Mouse (Mus musculus): ENCODE data around the gene Prn.

Gene Prn

DNA sequence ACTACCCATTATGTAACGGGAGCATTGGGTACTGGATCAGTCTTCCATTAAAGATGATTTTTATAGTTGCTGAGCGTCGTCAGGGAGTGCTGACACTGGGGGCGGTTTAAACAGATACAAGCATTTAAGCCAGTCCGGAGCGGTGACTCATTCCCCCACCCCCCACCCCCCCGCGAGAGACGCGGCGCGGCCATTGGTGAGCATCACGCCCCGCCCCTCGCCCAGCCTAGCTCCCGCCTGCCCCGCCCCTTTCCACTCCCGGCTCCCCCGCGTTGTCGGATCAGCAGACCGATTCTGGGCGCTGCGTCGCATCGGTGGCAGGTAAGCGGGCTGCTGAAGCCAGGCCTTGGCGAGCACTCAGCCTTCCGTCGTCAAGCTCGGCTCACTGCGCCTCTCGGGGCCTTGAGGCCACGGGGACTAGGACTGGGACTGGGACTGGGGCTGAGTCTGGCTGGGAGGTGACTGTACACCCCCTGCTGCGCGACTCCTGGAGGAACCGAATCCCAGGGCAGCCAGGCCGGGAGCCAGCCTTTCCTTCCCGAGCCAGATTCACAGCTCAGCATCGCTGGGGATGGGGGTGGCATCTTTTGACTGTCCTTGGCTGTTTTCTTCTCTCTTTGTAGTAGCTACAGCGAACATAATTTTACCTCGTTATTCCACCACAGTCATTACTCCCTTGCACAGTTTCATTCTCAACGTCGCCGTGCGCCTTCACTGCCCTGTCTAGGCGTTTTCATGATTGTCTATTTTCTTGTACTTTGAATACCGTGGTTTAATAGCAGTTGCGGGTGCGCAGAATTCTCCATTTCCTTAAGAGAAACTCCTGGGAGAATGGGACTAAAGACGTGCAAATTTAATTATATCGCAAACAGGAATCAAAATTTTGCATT, at the start of gene Prn, which contains the start of gene Prnp:
Gene Prn (plus strand): TSS at position 275 of the 890 bp plus-strand sequence.
Gene Prnp (plus strand): TSS at position 246 of the 890 bp plus-strand sequence.
- peak; percentile 80 for DNase-seq (ENCODE audit: low read depth)

DNA sequence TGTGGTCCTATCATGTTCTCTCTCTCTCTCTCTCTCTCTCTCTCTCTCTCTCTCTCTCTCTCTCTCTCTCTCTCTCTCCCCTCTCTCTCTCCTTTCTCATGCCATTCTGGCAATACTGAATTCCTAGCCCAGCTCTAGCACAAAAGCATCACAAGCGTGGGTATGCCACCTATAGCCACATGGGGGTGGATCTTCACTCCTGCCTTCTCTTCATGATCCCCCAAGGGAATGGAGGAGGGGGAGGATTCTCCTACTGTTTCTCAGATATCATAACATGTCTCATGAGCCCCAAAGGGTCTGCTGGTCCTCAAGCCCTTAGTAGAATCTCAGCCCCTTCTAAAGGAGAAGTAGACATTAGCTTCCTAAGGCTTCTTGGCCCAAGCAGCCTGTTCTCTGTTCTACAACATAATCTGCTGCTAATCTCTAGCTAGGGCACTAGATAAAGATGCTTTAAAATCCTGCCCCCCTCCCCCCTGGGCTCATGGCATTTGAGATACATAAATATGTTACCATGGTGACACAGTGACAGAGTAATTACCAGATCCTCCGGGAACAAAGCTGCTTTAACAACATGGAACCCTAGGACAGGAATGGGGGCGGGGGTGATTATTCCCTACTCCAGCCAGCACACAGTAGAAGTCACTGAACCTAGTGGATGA, 47.0 kb upstream of the Prn start:
- DNase-seq (ENCODE audit: low read depth), result no peak

DNA sequence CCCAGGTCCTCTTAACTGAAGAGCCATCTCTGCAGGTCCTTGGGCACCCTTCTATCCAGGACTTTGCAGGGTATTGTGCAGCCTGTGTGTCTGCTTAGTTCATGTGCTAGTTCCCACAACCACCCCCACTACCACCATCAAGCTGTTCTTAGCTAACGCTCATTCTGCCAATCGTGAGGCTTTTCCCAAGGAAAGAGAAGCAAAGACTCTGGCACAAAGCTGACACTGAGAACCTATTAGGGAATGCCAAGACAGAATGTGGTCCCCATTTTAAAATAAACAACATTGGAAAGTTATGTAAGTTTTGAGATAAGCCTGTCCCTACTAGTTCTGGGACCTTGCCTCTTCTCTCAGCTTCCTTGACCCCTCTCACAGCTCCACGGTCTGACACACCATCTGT, 46.3 kb upstream of the Prn start:
- DNase-seq (ENCODE audit: low read depth), result no peak

DNA sequence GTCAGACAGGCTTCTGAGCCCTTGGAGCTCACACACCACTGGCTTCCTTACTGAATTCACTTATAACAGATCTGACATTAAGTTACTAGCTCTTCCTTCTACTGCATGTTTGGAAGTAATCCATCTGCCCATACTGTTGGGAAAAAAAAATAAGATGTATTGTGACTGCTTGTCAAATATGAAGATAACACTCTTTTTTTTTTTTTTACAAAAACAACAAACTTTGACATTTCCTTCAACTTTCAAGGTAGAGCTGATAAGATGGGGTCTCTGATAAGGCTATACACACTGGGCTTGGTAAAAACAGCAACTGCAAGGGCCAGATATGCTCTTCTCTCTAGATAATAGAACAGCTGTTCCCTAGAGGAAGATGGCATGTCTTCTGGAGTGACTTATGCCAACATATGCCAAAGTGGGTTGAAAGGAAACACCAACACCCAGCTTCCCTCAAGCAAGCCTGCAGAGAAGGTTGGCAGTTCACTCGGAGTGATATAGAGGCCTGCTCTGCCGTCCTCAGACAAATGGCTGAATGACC, 45.4 kb upstream of the Prn start:
- DNase-seq (ENCODE audit: low read depth), result no peak

DNA sequence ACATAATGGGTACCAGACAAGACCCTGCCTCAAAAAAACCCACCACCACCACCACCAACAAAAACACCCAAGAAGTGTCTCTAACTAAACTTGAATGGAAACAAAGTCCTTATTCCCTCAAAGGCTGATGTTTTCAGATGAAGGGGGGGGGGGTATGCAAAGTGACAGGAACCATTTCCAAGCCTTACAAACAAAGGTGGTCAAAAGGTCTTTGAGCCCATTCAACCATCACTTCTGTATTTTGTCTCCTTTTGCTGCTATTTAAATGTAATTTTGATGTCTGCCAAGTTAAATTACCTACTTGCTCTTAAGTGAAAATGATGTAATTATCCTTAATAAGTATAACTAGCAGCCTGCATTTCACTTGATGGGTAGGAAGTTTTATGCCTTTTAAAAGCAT, 43.1 kb upstream of the Prn start:
- DNase-seq (ENCODE audit: low read depth), result no peak

DNA sequence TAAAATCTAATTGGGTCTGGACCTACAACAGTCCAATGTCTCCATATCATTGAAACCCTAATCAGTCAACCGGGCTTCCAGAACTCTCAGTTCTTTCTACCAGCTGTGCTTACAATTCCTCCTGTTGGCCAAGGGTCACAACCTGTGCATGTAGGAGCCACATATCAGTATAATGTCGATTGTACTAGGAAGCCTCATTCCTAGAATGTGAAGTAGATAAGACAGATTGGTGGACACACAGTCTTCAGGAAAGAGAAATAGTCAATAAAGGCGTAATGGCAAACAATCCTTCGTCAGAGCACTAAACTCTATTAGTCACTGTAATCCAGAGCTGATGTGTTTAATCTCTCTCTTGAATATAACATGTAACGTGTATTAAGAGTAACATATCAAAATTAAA, 40.8 kb upstream of the Prn start:
- DNase-seq (ENCODE audit: low read depth), result no peak

DNA sequence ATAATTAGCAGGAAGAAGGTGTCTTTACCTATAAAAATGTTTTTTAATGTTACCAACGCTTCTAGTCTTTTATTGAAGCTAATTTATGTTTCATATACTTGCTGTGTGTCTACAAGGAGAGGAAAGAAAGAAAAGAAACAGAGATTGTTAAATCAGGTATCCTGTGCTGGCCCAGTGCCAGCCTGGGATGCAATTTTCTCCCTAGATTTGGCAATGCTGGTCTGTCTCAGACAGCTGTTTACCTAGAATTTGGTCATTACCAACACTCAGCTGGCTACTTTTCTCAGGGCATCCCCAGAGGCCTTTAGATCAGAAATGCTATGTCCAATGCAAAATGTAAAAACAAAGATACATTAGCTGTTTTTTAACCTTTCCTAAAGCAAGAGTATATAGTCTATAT, 36.4 kb upstream of the Prn start:
- no peak for DNase-seq (ENCODE audit: low read depth)

DNA sequence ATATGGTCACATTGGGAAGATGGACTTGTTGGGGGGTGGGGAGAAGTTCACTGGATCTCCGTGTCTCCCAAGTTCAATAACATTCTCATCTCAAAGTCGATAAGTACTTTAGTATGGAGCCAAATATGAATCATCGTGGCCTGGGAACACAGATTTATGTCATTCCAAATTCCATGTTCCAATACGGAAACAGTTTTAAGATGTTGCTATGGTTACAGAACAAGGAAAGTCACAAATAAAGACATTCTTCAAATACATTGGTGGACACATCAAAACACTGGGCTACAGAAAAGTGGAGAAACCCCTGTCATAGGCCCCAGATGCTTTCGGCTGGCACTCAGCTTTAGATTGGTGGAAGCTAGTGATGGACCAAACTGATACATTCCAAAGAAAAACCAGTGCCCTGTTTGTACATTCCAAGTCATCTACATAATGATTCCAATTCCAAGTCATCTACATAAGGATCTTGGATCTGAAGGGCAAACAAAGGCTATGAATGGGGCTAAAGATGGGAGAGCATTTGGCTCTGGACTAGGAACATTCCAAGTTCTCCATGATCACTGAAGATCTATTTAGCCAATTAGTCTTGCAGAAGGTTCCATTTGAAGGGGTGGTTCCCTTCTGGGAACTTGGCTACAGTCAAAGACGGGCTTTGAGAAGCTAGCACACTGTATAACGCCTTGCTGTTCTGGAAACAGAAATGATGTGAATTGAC, 33.0 kb upstream of the Prn start:
- DNase-seq (ENCODE audit: low read depth), result no peak

DNA sequence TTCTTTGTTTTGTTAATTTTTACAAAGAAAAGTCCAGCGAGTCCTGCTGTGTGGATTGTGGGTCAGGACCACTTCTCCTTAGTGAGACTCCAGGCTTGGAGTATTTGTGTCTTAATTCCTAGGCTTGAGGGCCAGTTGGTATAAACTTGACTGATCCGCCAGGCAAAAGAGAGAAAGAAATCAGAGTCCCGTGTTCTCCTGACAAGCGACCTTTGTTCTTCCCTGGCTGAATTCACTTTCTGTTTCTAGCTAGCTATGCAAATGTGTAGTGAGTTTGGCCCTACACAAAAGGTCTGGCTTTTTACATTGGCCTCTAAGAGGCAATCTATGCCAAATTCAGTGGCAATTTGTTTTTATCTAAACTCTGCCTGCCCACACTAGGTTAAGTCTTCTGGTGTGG, 28.0 kb upstream of the Prn start:
- DNase-seq (ENCODE audit: low read depth), result no peak

DNA sequence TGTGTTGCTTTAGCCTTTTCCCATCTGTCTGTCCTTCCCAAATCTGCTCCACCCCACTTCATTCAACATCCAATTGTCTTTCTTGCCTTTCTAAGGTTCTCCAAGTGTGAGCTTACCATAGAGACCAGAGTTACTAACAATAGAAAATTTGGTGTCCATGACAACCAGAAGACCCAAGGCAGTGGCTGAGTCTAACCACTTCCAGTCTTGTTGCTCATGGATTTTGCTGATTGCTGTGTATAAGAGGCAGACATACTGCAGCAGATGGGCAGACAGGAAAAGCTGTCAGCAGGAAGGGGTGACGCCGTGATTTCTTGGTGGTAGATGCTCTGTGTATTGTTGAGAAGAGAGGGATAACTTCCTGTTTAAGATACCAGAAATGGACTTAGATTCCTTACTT, 26.6 kb upstream of the Prn start:
- DNase-seq (ENCODE audit: low read depth), result no peak

DNA sequence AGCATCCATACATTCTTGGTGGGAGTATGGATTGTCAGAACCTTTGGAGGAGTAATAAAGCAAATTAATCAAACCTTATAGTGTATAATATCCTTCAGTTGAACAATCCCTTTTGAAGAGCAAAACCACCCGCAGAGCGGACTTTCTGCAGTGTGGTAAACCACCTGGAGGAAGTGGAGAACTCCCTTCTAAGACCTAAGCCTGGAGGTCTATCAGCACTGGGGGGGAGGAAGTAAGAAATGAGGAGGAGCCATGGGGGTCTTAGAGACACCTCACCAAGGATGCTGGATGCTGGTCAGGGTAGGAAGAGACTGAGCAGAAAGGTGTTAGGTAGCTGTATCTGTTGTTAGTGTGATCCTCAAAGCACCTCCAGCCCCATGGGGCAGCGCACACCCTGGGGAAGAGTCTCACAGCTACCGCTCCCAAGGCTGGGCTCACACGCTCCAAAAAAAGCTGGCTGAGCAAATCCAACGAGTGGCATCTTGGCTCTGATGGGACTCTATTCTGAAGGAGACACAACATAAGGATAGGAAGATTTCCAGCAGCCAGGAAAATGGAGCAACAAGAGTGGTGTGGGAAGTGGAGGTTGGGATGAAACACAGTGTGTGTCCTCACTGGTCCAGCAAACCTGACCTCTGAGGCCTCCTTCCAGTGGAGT, 23.1 kb upstream of the Prn start:
- DNase-seq (ENCODE audit: low read depth), result no peak

DNA sequence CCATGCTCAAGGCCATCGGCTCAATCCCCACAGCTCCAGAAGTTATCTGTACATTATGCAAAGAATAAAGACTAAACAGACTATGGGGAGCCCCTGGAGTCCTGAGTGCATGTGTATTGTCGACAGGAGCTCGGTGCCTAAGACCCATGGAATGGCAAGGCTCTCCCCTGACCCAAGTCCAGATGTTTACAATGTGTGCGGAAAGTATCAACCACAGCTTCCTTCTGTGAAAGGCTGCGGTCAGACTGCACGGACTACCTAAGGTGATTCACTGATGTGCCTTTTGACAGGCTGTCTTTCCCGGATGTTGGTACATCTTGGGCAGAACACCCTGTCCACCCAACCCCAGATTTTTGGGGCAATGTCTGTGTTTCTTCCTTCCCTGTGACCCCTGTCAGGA, 21.5 kb upstream of the Prn start:
- no peak for DNase-seq (ENCODE audit: low read depth)

DNA sequence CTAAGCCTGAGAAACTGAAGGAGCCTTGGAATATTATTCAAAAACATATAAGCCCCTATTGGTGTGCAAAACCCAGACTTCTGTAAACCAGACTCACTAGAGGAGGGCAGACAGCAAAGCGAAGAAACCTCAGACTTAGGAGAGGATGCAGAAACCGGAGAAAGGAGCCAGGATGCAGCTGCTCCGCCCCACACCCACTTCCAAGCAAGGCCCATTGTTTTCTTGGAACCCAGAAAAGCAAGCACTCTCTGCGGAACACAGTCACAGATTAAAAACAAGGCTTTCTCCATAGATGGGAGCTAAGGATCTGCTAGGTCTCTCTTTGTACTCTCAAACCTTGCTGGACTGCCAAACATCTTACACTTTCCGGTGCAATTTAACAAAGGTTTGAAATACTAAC, 17.2 kb upstream of the Prn start:
- no peak for DNase-seq (ENCODE audit: low read depth)

DNA sequence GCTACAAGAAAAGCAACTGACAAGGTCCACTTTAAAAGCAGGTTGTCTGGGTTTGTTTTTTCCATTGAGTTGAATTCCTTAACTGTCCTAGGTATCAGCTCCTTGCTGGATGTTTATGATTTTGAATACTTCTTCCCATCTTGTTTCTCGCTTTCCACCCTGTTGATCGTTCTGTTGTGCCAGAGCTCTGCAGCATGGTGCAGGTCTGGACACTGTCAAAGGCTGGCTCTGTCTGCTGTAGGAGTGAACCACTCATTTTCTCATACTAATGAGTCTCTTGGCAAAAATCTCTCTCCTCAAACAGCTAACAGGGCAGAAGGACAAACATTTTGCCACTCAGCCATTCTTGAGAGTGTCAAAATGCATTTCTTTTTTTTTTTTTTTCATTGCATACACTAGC, 14.7 kb upstream of the Prn start:
- no peak for DNase-seq (ENCODE audit: low read depth)

DNA sequence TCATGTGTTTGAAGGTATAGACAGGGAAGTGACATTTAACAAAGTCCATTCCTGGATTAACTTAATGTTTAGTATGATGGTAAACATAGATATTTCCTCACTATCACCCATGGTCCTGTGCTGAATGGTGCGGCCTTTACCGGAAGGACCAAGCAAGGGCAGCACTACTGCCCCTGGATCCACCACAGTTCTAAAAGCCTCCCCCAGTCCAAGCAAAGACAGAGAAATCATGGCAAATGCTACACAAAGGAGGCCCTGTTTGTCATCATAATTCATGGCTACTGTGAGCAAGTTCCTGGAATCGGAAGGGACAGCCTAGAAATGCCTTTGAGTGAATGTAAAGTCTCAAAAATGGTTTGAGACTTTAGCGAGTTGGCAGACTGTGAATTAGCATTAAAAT, 13.7 kb upstream of the Prn start:
- no peak for DNase-seq (ENCODE audit: low read depth)

DNA sequence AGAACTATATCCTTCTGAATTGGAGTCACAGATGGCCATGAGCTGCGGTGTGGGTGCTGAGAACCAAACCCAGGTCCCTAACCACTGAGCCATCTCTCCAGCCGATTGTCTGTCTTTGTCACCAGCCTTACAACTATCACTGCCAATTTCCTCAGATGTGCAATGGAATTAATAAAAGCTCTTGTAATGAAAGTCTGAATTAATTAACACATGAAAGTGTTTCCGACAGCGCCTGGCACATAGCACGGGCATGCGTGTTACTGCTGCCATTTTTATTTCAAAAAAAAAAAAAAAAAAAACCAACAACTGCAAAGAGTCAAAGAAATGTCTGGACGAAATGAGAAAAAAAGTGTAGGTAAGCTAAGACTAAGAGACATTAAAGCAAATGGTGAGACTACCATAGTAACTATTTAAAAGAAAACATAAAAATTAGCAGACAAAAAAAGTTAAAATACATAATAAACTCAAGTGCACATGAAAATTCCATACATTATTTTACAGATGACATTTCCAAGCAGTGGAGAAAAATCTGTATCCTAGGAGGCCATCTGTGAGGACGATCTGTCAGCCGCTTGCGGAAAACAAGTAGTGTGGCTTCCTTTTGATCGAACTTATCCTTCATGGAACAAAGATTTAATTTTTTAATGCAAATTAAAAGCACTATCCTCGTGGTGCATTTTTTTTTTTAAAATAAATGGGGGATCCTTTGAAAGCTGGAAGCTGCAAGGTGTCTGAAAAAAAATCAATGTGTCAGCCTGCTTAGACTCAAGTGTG, 12.2 kb upstream of the Prn start:
- DNase-seq (ENCODE audit: low read depth), result no peak

DNA sequence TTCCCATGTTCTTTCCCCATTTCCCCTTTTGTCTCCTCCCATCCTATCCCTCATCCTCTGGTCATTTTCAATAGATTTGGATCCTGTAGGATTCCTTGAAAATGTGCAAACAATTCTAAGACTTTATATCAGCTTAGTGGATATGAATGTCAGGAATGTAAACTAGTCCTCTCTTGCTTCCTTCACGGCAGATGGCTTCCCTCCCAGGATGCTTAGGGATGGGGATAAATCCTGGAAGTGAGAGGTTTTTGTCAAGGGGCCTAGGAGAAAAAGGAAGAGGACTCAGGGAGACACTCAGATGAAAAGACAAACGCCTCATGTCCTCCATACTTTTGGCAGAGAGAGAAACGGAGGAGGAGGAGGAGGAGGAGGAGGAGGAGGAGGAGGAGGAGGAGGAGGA, 7.3 kb upstream of the Prn start:
- no peak for DNase-seq (ENCODE audit: low read depth)

DNA sequence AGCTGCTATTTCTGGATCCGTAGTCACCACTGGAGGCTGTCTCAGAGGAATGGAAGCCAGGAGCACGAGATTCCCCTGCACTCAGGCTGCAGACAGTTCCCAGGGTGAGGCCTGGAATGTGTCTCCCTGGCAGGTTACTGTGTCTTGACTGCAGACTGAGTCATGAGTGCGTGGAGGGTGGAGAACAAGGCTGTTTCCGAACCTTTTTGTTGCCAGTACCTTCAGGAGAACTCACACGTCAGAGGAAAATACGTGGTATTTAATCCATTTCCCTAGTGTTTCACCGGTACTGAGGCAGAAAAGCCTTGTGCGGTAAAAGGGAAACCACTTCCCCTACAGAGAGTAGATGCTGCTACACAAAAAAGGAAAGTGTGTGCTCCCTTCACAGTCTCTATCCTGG, 6.9 kb upstream of the Prn start:
- no peak for DNase-seq (ENCODE audit: low read depth)

DNA sequence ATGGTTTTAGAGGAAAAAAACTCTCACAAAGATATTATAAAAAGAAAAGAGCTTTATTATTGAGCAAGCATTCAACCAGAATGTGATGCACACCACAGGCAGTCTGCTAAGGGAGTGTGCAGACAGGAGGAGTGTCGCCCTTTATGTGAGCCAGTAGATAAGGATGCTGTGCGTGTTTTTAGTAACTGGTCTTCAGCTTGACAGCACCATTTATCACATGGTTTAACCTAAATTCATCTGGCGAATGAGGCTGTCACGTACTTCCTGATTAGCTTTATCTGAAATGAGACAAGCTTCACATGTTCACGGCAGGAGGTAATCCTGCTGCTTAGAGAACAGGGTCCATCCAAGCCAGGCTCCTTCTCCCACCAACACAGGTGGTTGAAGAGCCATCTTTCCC, 4.7 kb upstream of the Prn start:
- DNase-seq (ENCODE audit: low read depth), result no peak

DNA sequence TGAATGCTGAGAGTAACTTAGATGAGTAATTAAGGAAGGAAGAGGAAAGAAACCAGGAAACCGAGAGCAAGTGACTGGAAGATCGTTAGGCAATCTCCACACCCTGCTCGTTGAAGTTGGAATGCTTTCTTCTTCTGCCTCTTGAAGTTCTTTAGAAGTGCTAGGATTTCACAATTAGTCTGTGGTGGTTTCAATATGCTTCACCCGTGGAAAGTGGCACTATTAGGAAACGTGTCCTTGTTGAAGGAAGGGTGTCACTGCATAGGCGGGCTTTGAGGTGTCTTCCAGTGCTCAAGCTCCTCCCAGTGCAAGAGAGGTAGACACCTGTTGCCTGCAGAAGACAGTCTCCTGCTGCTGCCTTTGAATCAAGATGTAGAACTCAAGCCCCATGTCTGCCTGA, 4.0 kb upstream of the Prn start:
- DNase-seq (ENCODE audit: low read depth), result no peak

DNA sequence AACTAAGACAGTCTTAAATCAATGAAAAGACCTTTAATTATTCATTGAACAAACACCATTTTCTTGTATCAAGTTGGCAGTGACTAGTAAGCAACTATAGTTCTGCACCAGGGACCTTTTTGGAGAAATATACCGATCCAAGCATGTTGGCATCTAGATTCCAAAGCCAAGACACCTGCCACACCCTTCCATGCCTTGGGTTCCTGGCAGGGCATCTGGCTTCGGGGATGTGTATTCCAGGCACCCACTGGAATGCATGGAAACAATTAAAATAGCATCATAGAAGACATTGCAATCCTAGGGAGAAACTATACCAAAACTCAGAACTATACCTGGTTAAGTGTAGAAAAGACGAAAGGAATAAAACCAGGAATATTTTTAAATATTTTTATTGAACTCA, 3.5 kb upstream of the Prn start:
- DNase-seq (ENCODE audit: low read depth), result no peak
